Mouse (Mus musculus): ENCODE measurements around the gene Glt8d1.

DNA sequence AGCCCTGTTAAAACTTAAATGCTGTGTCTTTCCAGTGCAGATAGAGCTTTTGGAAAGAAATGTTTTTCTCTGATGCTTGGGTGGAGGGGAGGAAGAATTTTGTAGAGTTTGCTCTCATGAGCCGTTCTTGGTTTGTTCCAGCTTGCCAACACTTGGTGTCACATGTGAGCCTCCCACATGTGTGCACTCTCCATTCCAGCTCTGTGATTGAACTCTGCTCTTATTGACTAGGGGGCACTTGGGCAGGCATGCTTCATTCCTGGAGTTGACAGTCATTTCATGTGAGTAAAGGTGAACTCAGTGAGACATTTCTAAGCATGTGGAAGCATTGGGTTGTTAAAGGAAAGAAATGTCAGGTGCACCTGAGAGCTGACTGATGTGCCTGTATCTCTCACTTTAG, 21.4 kb downstream of the Glt8d1 start:
- no peak for TF ChIP-seq POLR2A (IDR thresholded peaks at IDR 0.05; ENCODE audit: borderline replicate concordance, low read depth, low read length)
- no peak for TF ChIP-seq CTCF (IDR thresholded peaks at IDR 0.05; ENCODE audit: low read depth, low read length)
